Mouse (Mus musculus) cortical plate, adult 2 months (tissue): ENCODE results near the gene Olfr1030.

Source experiments
- CTCF ChIP-seq: fragments of 200-500 bp; IDR thresholded peaks from 2 replicates; pipeline ENCODE4 v1.5.1; 2011; ENCODE audit warnings: mild to moderate bottlenecking, control low read depth, low read length; ENCODE audit not compliant: insufficient read depth; ENCODE audit errors: extremely low read depth
- POLR2A ChIP-seq: fragments of 200-500 bp; IDR thresholded peaks from 2 replicates; pipeline ENCODE4 v1.6.1; 2011; ENCODE audit warnings: mild to moderate bottlenecking, low read length, control low read depth; ENCODE audit not compliant: insufficient read depth; ENCODE audit errors: extremely low read depth

DNA sequence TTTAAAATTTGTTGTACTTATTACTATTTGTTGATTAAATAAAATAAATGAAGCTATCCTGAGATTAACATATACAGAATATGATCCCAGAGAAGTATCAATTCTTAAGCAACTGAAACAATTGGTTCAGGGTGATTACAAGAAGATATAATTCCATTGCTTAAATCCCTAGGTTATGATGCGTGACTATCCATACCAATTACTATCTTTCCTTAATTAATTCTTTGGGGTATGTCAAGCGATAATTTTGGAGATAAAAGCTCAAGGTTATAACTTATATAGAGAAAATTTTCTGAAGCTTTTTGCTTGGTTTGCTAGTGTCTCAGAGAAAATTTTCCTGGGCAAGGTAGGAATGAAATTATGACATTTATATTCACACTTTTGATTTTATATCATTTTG, 5.5 kb upstream of the Olfr1030 start, which contains the start of gene Olfr1029:
- no peak for TF ChIP-seq POLR2A
- no peak for TF ChIP-seq CTCF
